Mouse (Mus musculus) heart, adult 2 months (tissue): ENCODE results near the gene Tbc1d4. TPM values are rescaled to one million over a fixed set of nuclear protein-coding genes. Genes with fewer than 3 reads are reported as not detected.

Experiments used
- DNase-seq, 2 experiments: peaks; one replicate each; pipeline ENCODE4 v3.0.0; 2021
- H3K27ac ChIP-seq: fragments of 200-600 bp; 2 replicates; pipeline ENCODE4 v1.8.1; 2022
- H3K27me3 ChIP-seq: fragments of 200-500 bp; 2 replicates; pipeline ENCODE4 v1.6.1; 2012; ENCODE audit warnings: mild to moderate bottlenecking, low read length, inconsistent platforms, mixed read lengths; ENCODE audit not compliant: control insufficient read depth, insufficient read depth
- H3K36me3 ChIP-seq: fragments of 200-500 bp; 2 replicates; pipeline ENCODE4 v1.6.1; 2012; ENCODE audit warnings: low read length, inconsistent platforms; ENCODE audit not compliant: control insufficient read depth, insufficient read depth
- H3K4me1 ChIP-seq: fragments of 200-500 bp; 2 replicates; pipeline ENCODE4 v1.6.1; 2011; ENCODE audit warnings: low read length; ENCODE audit not compliant: control insufficient read depth, insufficient read depth
- H3K4me3 ChIP-seq: fragments of 200-600 bp; 2 replicates; pipeline ENCODE4 v1.8.1; 2022
- H3K79me2 ChIP-seq: fragments of 200-500 bp; replicated peaks from 2 replicates; pipeline ENCODE4 v1.6.1; 2012; ENCODE audit warnings: mild to moderate bottlenecking, inconsistent platforms, low read length, moderate library complexity, mixed read lengths; ENCODE audit not compliant: control insufficient read depth, insufficient read depth
- H3K9ac ChIP-seq: fragments of 200-500 bp; 2 replicates; pipeline ENCODE4 v1.6.1; 2012; ENCODE audit warnings: low read depth, mild to moderate bottlenecking, control low read depth, inconsistent platforms, low read length, mixed read lengths
- CTCF ChIP-seq: fragments of 200-600 bp; IDR thresholded peaks from 2 replicates; pipeline ENCODE4 v1.8.1; 2022; ENCODE audit warnings: antibody characterized with exemption, mild to moderate bottlenecking, moderate library complexity
- EP300 ChIP-seq: fragments of 200-500 bp; IDR thresholded peaks from 2 replicates; pipeline ENCODE4 v1.6.1; 2011; ENCODE audit warnings: low read depth, low read length, control low read depth; ENCODE audit not compliant: insufficient read depth
- POLR2A ChIP-seq: fragments of 200-500 bp; IDR thresholded peaks from 2 replicates; pipeline ENCODE4 v1.6.1; 2011; ENCODE audit warnings: mild to moderate bottlenecking, low read depth, low read length, control low read depth; ENCODE audit not compliant: insufficient read depth
- WGBS: fragments of 180-500 bp; shearing (Covaris S2); methylation state at CpG from one replicate; pipeline ENCODE4 v1.1.7; 2018; 5-methylcytosine and 5-hydroxymethylcytosine counted together
- intact Hi-C: fragments of 180-260 bp; cut with DNase I; formaldehyde crosslinking; loops from one replicate; pipeline ENCODE4 v1.15.1; 2025
- polyA plus RNA-seq: library from polyadenylated mRNA; depleted of rRNA; stranded (reverse); fragments of >200 nt; gene quantifications from 2 replicates; pipeline ENCODE4 v1.2.3, GENCODE M21; 2012
- total RNA-seq, 2 experiments: library from RNA; stranded (reverse); gene quantifications; 2 replicates each; pipeline ENCODE4 v1.2.3; 2021

Tbc1d4 gene
- total and polyA plus RNA-seq, 3 experiments, result 33.2 to 90.6 (median 84.1) TPM

- H3K4me3 ChIP-seq, result no peak overlapping the region
- intact Hi-C loops, result no loop called here
- 85% methylated on average over 2 of the region's 2 CpGs for WGBS
Observed at GRCm38 (mm10) chr14:101519964-101520363, 89.0 kb downstream of the Tbc1d4 start.

GRCm38 (mm10) chr14:101518259-101518658 is 90.7 kb downstream of the Tbc1d4 start:
- Histone ChIP-seq H3K4me3 (no peak overlapping the region), H3K27ac (peak overlapping the region; percentile 75), H3K4me1 (peaks cover 1% of the 10 kb centered on the region; the same call in 1 of the 2 replicates), H3K9ac (peak overlapping the region; percentile 8; the same call in 1 of the 2 replicates), H3K36me3 (peaks cover 3% of the 10 kb centered on the region; the same call in 1 of the 2 replicates), H3K27me3 (no peaks in the 10 kb centered on the region), H3K79me2 (peaks cover 1% of the 10 kb centered on the region; the same call in 1 of the 2 replicates)
- DNase-seq, result peak in 1 of 2 experiments; percentile 25
- TF ChIP-seq POLR2A (no peak), CTCF (no peak), EP300 (no peak)
- intact Hi-C loops, result no loop called here
- WGBS, result 26% methylated on average over 14 of the region's 14 CpGs

More at GRCm38 (mm10) chr14:101519964-101520363, 89.0 kb downstream of the Tbc1d4 start:
- TF ChIP-seq EP300 (no peak), CTCF (no peak), POLR2A (no peak)
- peaks cover 3% of the 10 kb centered on the region; the same call in 1 of the 2 replicates for H3K36me3 ChIP-seq
- no peaks in the 10 kb centered on the region for H3K27me3 ChIP-seq
- H3K27ac ChIP-seq, result no peak overlapping the region; the same call in 1 of the 2 replicates
- H3K79me2 ChIP-seq, result peaks cover 1% of the 10 kb centered on the region; the same call in 1 of the 2 replicates
- H3K9ac ChIP-seq, result no peak overlapping the region
- H3K4me1 ChIP-seq, result peaks cover 1% of the 10 kb centered on the region; the same call in 1 of the 2 replicates
- DNase-seq, result no peak

GRCm38 (mm10) chr14:101517801-101518200 is 91.2 kb downstream of the Tbc1d4 start:
- H3K27ac ChIP-seq, result peak overlapping the region; percentile 75
- H3K36me3 ChIP-seq, result peaks cover 3% of the 10 kb centered on the region; the same call in 1 of the 2 replicates
- TF ChIP-seq CTCF (no peak), EP300 (no peak), POLR2A (no peak)
- H3K4me3 ChIP-seq, result no peak overlapping the region
- peaks cover 1% of the 10 kb centered on the region; the same call in 1 of the 2 replicates for H3K79me2 ChIP-seq
- peak overlapping the region; percentile 38 for H3K9ac ChIP-seq
- intact Hi-C loops, result loop anchor here (1.0 kb wide), 2 partner anchors 92 to 136 kb away; partner anchors contain the start of gene Tbc1d4
- H3K27me3 ChIP-seq, result no peaks in the 10 kb centered on the region
- WGBS, result 56% methylated on average over 6 of the region's 6 CpGs
- peaks cover 1% of the 10 kb centered on the region; the same call in 1 of the 2 replicates for H3K4me1 ChIP-seq
- DNase-seq, result no peak

GRCm38 (mm10) chr14:101517341-101517740 is 91.7 kb downstream of the Tbc1d4 start:
- DNase-seq, result no peak
- whole genome bisulfite sequencing, result 19% methylated on average over 5 of the region's 5 CpGs
- intact Hi-C loops, result loop anchor here (1.0 kb wide), 2 partner anchors 92 to 137 kb away; partner anchors contain the start of gene Tbc1d4
- H3K27ac ChIP-seq, result peak overlapping the region; percentile 75
- 0 out of 2 replicates have a peak, but pooled peaks cover 1% of the 10 kb centered on the region for H3K4me1 ChIP-seq
- no peak overlapping the region for H3K9ac ChIP-seq
- H3K36me3 ChIP-seq, result peaks cover 3% of the 10 kb centered on the region; the same call in 1 of the 2 replicates
- H3K79me2 ChIP-seq, result no peaks in the 10 kb centered on the region; the same call in 1 of the 2 replicates
- peak; percentile 95 for TF ChIP-seq CTCF
- no peak for TF ChIP-seq POLR2A
- H3K27me3 ChIP-seq, result no peaks in the 10 kb centered on the region
- no peak overlapping the region for H3K4me3 ChIP-seq

- WGBS, result 38% methylated on average over 5 of the region's 5 CpGs
- peak overlapping the region; percentile 75 for H3K27ac ChIP-seq
- no peak overlapping the region for H3K4me3 ChIP-seq
- no peak overlapping the region for H3K9ac ChIP-seq
- no peak for DNase-seq
- H3K36me3 ChIP-seq, result peaks cover 3% of the 10 kb centered on the region; the same call in 1 of the 2 replicates
- no peaks in the 10 kb centered on the region; the same call in 1 of the 2 replicates for H3K79me2 ChIP-seq
- intact Hi-C loops, result loop anchor here (1.0 kb wide), 2 partner anchors 92 to 137 kb away; partner anchors contain the start of gene Tbc1d4
- H3K27me3 ChIP-seq, result no peaks in the 10 kb centered on the region
- 0 out of 2 replicates have a peak, but pooled peaks cover 1% of the 10 kb centered on the region for H3K4me1 ChIP-seq
- TF ChIP-seq EP300 (no peak), CTCF (no peak), POLR2A (no peak)
Observed at GRCm38 (mm10) chr14:101516864-101517263, 92.1 kb downstream of the Tbc1d4 start.

- Histone ChIP-seq H3K9ac (no peak overlapping the region), H3K4me3 (no peak overlapping the region), H3K36me3 (no peaks in the 10 kb centered on the region), H3K4me1 (0 out of 2 replicates have a peak, but pooled peaks cover 1% of the 10 kb centered on the region), H3K27ac (no peak overlapping the region), H3K27me3 (no peaks in the 10 kb centered on the region), H3K79me2 (no peaks in the 10 kb centered on the region)
- no peak for DNase-seq
- TF ChIP-seq CTCF, result no peak
- TF ChIP-seq EP300, result no peak
- TF ChIP-seq POLR2A, result no peak
- intact Hi-C loops, result no loop called here
- 91% methylated on average over 11 of the region's 11 CpGs for WGBS
Observed at GRCm38 (mm10) chr14:101516031-101516430, 93.0 kb downstream of the Tbc1d4 start.
